Mouse (Mus musculus) kidney, postnatal 4 days (tissue): Measurements from ENCODE around the gene Pald1.

Source experiments
- DNase-seq, 2 experiments: peaks; one replicate each; pipeline ENCODE4 v3.0.0; 2021; ENCODE audit warnings: mixed read lengths in 2 of 2

Gene Pald1

DNA sequence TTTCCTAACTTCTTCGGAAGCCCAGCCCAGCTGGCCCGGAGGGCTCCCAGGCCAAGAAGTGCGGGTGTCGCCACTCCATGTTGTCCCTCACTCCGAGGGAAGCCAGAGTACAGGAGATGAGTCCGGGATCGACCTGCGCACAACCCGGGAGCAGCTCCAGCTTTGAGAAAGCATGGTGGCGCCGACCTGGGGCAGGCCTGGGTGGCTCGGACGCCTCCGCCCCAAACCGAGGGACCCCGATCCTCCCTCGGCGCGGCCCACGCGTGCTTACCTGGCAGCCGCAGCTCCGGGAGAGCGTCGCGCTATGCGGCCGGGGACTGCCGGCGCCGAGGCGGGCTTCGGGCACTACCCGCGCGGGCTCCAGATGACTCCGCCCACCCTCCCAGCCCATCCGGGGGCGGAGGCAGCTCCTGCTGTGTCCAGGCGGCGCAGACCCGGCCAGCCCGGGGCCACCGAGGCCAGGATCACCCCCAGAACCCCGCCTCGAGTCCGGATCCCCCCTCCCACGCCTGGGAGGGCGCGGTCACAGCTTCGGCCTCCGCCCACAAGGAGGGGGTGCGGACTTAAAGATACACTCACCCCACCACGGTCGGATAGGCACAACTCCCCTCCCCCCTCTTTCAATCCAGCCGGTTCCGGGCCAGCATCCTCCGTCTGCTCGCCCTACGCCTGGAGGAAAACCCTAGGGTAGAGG is at the start of gene Pald1:
TSS of gene Pald1 (minus strand) at position 510 of the 694 bp plus-strand sequence.
- peak; percentile 84 to 91 for DNase-seq

DNA sequence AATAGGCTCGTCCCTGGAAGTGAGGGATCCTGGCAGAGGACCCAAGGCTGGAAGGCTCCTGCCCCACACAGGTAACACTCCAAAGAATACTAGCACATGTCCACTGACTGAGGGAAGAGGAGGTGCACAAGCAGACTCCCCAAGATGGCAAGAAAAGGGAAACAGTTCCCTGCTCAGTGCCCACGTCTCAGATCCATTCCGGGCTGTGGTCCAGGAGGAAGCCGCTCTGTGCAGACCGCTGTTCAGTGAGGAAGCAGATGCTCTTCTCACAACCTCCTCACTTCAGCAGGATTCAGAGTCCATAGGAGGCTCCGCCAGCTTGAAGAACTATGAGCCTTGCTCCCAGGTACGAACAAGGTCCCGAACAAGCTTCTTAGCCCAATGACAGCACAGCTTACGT is 48.0 kb upstream of the Pald1 start:
- DNase-seq, result no peak

DNA sequence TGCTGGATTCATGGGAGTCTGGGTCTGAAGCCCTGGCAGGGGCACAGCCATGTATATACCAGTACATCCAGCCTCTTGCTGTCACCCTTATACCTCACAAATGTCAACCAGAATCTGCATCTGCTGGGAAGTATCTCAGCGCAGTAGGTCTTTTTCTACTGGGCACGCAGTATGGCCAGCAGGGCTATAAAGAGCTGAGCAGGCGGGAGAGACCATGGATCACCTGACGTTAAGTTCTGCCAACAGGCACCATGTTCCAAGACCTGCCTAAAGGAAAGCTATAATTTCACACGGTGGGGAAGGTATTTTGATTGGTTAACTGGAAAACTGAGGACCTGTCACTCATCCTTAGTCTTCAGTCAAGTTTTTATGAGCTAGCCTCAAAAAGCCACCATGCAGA is 45.7 kb upstream of the Pald1 start:
- no peak for DNase-seq

DNA sequence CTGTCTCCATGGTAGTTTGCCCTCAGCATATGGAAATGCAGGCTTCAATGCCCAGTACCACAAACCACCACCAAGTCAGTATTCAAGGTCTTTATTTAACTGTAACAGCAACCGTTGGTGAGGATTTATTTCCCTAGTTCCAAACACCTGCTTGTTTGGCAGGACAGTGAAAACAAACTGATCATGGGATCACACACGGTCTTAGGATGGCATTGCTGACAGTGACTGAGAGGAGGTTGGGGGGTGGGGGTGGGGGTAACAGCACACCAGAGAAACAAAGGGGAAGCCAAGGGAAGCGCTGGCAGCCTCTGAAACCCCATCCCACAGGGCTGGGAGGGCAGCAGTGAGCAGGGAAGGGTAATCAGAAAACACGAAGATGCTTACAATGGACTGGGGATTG is 45.1 kb upstream of the Pald1 start:
- no peak for DNase-seq

DNA sequence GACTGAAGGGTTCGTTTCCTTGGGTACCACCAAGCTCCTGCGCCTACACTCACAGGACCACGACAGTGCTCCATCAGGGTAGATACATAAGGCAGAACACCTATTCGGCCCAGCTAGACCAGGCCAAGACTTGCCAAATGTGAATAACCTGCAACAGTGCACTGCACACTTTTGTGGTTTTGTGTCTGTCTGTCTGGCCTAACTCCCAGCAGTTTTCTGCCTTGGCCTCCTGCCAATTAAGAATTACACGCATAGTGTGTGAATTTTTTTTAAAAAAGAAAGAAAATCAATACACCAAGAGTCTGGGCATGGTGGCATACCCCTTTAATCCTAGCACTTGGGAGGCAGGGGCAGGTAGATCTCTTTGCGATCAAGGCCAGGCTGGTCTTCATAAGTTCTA is 44.6 kb upstream of the Pald1 start:
- DNase-seq, result no peak

DNA sequence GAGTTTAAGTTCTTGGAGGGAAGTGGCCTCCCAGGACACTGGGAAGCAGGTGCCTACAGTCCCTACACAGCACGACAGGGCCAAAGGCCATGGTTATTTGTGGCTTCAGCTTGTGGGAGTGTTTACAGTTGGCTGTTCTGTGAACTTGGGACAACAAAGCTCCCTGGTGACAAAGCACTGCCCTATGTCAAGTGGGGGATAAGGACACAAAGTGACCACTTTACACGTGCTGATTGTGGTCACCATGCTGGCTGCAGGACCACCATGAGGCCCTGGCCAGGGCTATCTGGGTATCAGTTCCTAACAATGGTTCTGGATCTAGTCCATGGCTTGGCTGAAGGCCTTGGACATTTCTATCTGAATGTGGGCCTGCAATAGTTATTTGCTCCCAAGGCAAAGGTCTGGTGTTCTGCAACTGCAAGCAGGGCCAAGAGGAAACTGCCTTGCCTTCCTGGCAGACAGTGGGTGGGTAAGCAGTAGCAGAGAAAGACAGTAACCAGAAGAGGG is 43.0 kb upstream of the Pald1 start:
- peak in 1 of 2 experiments; percentile 15 for DNase-seq

DNA sequence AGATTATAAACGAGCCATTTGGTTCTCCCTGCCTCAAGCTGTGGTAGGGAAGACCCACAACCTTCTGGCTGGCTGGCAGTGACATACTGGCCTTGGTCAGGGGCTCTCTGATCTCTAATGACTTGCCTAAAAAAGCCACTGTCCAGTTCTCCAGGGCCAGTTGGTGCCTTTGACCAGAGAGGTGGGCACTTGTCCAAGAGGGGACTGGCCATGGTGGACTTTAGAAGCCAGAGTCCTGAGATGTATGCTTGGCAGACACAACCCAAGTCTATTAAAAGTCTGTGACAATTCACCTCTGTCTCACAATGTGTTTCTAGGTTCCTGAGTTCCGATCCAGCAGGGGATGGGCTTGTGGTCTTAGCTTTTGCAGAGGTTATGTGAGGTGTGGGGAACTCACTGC is 41.7 kb upstream of the Pald1 start:
- DNase-seq, result peak in 1 of 2 experiments; percentile 21

DNA sequence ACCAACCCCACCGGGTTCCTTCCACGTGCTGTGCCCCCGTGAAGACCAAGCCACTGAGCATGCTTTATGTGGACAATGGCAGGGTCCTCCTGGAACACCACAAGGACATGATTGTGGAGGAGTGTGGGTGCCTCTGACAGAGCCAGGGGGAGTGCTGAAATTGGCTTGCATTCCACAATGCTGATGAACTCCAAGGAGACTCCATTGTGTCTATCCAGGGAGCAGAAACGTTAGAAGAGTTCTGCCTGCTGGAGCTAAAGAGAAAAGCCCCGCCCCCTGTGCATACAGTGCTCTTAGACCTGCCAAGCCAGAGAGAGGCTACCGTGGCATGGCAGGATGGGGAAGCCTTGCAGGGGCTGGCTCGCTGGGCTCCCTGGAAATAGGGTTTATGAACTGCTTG is 41.2 kb upstream of the Pald1 start:
- DNase-seq, result peak; percentile 33 to 58

DNA sequence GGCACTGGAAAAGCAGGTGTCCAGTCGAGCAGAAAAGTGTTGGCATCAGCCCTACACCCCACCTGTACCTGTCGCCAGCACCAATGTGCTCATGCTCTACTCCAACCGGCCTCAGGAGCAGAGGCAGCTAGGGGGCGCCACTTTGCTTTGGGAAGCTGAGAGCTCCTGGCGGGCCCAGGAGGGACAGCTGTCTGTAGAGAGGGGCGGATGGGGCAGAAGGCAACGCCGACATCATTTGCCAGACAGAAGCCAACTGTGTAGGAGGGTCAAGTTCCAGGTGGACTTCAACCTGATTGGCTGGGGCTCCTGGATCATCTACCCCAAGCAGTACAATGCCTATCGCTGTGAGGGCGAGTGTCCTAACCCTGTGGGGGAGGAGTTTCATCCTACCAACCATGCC is 40.0 kb upstream of the Pald1 start:
- DNase-seq, result peak; percentile 72 to 75

- no peak for DNase-seq
Measured at GRCm38 (mm10) chr10:61422861-61423260, 39.5 kb upstream of the Pald1 start.

- peak in 1 of 2 experiments; percentile 29 for DNase-seq
Measured at GRCm38 (mm10) chr10:61420011-61420410, 36.7 kb upstream of the Pald1 start.

DNA sequence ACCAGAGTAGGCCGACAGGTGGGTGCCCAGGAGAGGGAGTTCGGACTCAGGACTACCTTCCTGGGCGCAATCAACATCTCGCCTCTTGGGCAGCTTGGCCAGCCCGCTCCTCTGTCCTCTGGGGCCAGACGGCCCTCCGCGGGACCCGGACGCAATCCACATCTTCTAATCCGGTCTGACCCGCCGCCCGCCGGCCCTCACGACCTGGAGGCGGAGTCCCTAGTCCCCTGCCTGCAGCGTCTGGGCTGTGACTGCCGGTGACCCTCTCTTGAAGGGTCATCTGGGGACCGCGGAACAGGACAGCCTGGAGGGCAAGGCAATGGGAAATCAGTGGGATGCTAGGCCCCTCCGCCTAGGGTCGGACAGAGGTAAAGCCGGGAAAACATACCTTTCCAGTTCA is 35.8 kb upstream of the Pald1 start:
- peak; percentile 38 to 58 for DNase-seq

GRCm38 (mm10) chr10:61418131-61418900 is 35.0 kb upstream of the Pald1 start:
- peak; percentile 40 to 51 for DNase-seq

- DNase-seq, result no peak
Measured at GRCm38 (mm10) chr10:61417672-61418071, 34.3 kb upstream of the Pald1 start, which contains the start of gene Nodal. Gene Nodal, plus strand, starts transcription at chr10:61417972.

- no peak for DNase-seq
Measured at GRCm38 (mm10) chr10:61417046-61417445, 33.7 kb upstream of the Pald1 start.

DNA sequence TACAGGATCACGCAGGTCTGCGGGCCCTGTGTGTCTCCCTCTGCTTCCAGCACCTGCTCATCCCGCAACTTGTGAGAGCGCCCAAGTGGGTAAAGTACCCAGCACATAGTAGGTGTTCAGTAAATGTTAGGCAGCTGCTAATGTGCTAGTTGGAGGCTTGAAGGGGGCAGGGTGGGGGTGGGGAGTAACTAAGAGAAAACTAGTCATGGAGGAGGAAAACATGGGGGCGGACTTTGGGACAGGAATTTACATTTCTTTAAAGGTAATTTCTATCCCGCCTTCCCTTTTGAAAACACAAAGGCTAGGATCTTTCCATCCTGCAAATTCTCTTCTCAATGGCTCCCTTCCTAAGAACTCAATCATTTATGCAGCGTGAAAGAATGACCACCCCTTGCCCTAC is 33.2 kb upstream of the Pald1 start:
- no peak for DNase-seq

DNA sequence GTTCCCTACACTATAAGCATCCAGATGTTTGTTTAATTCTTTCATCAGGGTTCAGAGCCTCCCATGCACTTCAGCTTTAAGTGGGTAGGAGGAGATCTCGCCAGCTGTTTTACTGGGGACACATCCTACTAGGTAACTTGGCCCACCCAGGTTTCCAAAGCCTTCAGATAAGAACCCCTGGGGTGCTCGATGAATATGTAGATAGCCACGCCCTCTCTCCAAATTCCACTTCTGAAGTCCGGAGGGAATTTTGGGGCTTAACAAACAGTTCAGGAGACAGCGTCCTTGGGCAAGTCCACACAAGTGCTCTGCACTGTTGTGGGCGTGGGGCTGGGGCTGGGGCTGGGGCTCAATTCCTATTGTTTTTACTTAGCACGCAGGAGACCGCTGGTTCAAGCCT is 32.6 kb upstream of the Pald1 start:
- no peak for DNase-seq

DNA sequence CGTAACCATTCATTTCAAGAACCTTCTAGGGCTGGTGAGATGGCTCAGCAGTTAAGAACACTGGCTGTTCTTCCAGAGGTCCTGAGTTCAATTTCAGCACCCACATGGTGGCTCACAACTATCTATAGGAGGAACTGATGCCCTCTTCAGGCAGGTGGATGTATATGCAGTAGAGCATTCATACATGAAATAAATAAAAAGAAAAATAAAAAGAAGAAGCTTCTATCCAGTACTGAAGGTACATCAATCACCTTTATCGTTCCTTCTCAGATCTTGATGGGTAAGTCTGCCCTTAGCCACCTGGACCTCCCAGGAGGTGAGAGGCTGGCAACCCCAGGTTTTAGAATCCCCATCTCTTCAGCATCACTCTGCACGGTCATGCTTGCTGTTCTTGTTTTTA is 31.9 kb upstream of the Pald1 start:
- no peak for DNase-seq

GRCm38 (mm10) chr10:61412910-61413625 is 29.7 kb upstream of the Pald1 start:
- no peak for DNase-seq

DNA sequence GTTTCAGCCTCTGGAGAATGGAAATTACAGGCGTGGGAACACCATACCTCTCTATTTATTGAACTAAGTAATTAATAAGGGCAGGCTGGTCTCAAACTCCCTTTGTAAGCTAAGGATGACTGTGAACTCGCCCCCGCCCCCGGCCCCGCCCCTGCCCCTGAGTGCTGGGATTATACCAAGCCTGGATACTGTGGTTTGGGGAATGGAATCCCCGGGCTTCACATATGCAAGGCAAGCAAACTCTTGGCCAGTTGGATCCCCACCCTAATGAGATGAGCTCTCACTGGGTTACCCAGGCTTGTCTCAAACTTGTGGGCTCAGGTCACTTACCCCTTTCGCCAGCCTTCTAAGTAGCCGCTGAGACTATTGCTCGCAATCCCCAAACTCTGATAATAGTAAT is 26.9 kb upstream of the Pald1 start:
- no peak for DNase-seq

GRCm38 (mm10) chr10:61409776-61410175 is 26.4 kb upstream of the Pald1 start:
- no peak for DNase-seq

GRCm38 (mm10) chr10:61405958-61406357 is 22.6 kb upstream of the Pald1 start:
- DNase-seq, result no peak

DNA sequence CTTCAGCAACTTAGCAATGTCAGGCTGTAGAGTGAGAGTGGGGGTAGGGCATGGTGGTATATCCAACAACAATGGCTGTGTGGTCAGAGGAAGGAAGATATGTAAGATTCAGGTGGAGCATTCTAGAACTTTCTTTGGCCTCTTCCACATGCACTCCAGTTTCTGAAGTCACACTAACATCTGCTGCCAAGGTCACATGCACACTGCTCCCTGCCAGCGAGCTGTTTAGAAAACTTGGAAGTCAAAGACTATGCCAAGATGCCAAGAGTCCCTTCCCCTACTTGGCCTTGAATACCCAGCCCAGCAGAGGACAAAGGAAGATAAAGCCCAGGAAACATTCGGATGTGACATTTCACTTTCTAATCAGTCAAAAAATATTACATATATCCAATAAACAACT is 19.6 kb upstream of the Pald1 start:
- no peak for DNase-seq
